Mouse (Mus musculus) megakaryocyte, embryonic 14.5 days (primary cell): ENCODE measurements around the gene Mmp15.

Experiments used
- FLI1 ChIP-seq: IDR thresholded peaks from 2 replicates; pipeline ENCODE4 v1.6.1; 2012; ENCODE audit warnings: low read length, inconsistent platforms, mixed read lengths
- GATA1 ChIP-seq: IDR thresholded peaks from 3 replicates; pipeline ENCODE4 v1.6.1; 2012; ENCODE audit warnings: mixed read lengths, low read length, inconsistent platforms, borderline replicate concordance

DNA sequence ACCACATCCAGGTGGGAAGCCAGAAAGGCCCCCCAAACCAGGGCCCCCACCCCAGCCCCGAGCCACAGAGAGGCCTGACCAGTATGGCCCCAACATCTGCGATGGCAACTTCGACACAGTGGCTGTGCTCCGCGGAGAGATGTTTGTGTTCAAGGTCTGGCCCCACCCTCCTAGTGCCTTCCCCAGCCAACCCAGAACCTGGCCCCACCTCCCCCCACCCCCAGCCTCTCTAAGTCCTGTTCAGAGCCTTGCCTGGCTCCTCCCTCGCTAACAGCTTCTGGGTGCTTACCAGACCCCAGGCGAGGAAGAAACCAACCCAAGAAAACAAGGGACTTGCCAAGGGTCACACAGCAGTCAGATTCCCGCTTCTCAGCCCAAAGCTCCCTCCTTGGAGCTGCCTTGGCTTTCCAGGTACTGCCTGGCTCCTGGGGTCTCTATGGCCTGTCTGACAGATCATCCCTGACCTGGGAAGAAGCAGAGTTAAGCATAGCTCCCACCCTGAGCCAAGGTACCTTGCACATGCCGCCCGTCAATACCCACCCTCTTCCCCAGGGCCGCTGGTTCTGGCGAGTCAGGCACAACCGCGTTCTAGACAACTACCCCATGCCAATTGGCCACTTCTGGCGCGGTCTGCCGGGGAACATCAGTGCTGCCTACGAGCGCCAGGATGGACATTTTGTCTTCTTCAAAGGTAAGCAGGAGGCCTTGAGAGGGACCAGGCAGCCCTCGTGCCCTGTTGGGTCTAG, 17.7 kb downstream of the Mmp15 start:
- no peak for TF ChIP-seq GATA1
- TF ChIP-seq FLI1 = no peak
